Mouse (Mus musculus) neural tube, embryonic 14.5 days (tissue): Measurements from ENCODE around the gene Chchd6. TPM values are rescaled to one million over a fixed set of nuclear protein-coding genes. Genes with fewer than 3 reads are reported as not detected.

Experiments
- ATAC-seq: fragments of 200-750 bp; cut with Nextera tagmentation; 2 replicates; pipeline ENCODE4 v1.8.0; 2017; ENCODE audit warnings: low read depth, mild to moderate bottlenecking, moderate TSS enrichment, moderate library complexity
- H3K27ac ChIP-seq: fragments of 300-500 bp; sonication (generic); 2 replicates; pipeline ENCODE4 v1.5.1; 2014; ENCODE audit warnings: low read depth, mild to moderate bottlenecking, control low read depth, low read length, moderate library complexity, mixed read lengths
- H3K27me3 ChIP-seq: fragments of 300-500 bp; sonication (generic); 2 replicates; pipeline ENCODE4 v1.6.1; 2014; ENCODE audit warnings: low read length; ENCODE audit not compliant: control insufficient read depth, insufficient read depth
- H3K36me3 ChIP-seq: fragments of 300-500 bp; sonication (generic); 2 replicates; pipeline ENCODE4 v1.6.1; 2014; ENCODE audit warnings: low read length, mixed read lengths; ENCODE audit not compliant: control insufficient read depth, insufficient read depth
- H3K4me1 ChIP-seq: fragments of 300-500 bp; sonication (generic); 2 replicates; pipeline ENCODE4 v1.6.1; 2014; ENCODE audit warnings: low read length; ENCODE audit not compliant: control insufficient read depth, insufficient read depth
- H3K4me2 ChIP-seq: fragments of 300-500 bp; sonication (generic); 2 replicates; pipeline ENCODE4 v1.6.1; 2014; ENCODE audit warnings: mild to moderate bottlenecking, low read depth, low read length, control low read depth
- H3K4me3 ChIP-seq: fragments of 300-500 bp; sonication (generic); 2 replicates; pipeline ENCODE4 v1.5.1; 2014; ENCODE audit warnings: low read depth, low read length, control low read depth, mixed read lengths
- H3K9ac ChIP-seq: fragments of 300-500 bp; sonication (generic); replicated peaks from 2 replicates; pipeline ENCODE4 v1.6.1; 2014; ENCODE audit warnings: low read depth, mild to moderate bottlenecking, control low read depth, low read length, mixed read lengths
- H3K9me3 ChIP-seq: fragments of 300-500 bp; sonication (generic); 2 replicates; pipeline ENCODE4 v1.6.1; 2016; ENCODE audit warnings: low read length; ENCODE audit not compliant: control insufficient read depth
- WGBS: fragments of 180-500 bp; shearing (Covaris S2); extraction: QIAGEN DNeasy Blood & Tissue Kit; methylation state at CpG from one replicate; pipeline ENCODE4 v1.1.7; 2014; 5-methylcytosine and 5-hydroxymethylcytosine counted together
- polyA plus RNA-seq: library from polyadenylated mRNA; unstranded; fragments of >200 nt; fragmentation: Nextera tagmentation; extraction: Ambion mirVana; gene quantifications from 2 replicates; pipeline ENCODE4 v1.2.1, GENCODE M21; 2014

Chchd6 gene
- polyA plus RNA-seq, 1 experiment from 2014 or later: 218 TPM

- Histone ChIP-seq H3K27me3 (no peaks in the 10 kb centered on the region), H3K4me3 (no peak overlapping the region), H3K4me2 (no peak overlapping the region), H3K36me3 (no peaks in the 10 kb centered on the region), H3K9me3 (no peaks in the 10 kb centered on the region), H3K4me1 (no peaks in the 10 kb centered on the region), H3K9ac (no peak overlapping the region), H3K27ac (no peak overlapping the region)
- 83% methylated on average over 1 of the region's 1 CpGs for WGBS
- ATAC-seq: no peak
Measured at GRCm38 (mm10) chr6:89399564-89399963, 195.9 kb downstream of the Chchd6 start.

- H3K27ac ChIP-seq: no peak overlapping the region
- no peak overlapping the region for H3K9ac ChIP-seq
- ATAC-seq: no peak
- H3K4me3 ChIP-seq: no peak overlapping the region
- H3K4me1 ChIP-seq: no peaks in the 10 kb centered on the region
- no peaks in the 10 kb centered on the region for H3K9me3 ChIP-seq
- no peaks in the 10 kb centered on the region for H3K36me3 ChIP-seq
- no peaks in the 10 kb centered on the region for H3K27me3 ChIP-seq
- H3K4me2 ChIP-seq: no peak overlapping the region
- WGBS: 88% methylated on average over 4 of the region's 4 CpGs
Measured at GRCm38 (mm10) chr6:89397919-89398318, 197.5 kb downstream of the Chchd6 start.

- H3K27me3 ChIP-seq: no peaks in the 10 kb centered on the region
- H3K27ac ChIP-seq: no peak overlapping the region
- H3K9ac ChIP-seq: no peak overlapping the region
- no peak overlapping the region for H3K4me3 ChIP-seq
- 86% methylated on average over 2 of the region's 2 CpGs for WGBS
- H3K36me3 ChIP-seq: no peaks in the 10 kb centered on the region
- ATAC-seq: no peak
- no peaks in the 10 kb centered on the region for H3K9me3 ChIP-seq
- H3K4me1 ChIP-seq: no peaks in the 10 kb centered on the region
- H3K4me2 ChIP-seq: no peak overlapping the region
Measured at GRCm38 (mm10) chr6:89393820-89394219, 201.6 kb downstream of the Chchd6 start.

- H3K9me3 ChIP-seq: no peaks in the 10 kb centered on the region
- no peak for ATAC-seq
- no peaks in the 10 kb centered on the region for H3K4me1 ChIP-seq
- no peak overlapping the region for H3K4me2 ChIP-seq
- H3K27me3 ChIP-seq: no peaks in the 10 kb centered on the region
- no peak overlapping the region for H3K27ac ChIP-seq
- 95% methylated on average over 2 of the region's 2 CpGs for WGBS
- H3K9ac ChIP-seq: no peak overlapping the region
- no peak overlapping the region for H3K4me3 ChIP-seq
- H3K36me3 ChIP-seq: no peaks in the 10 kb centered on the region
Measured at GRCm38 (mm10) chr6:89392213-89392612, 203.2 kb downstream of the Chchd6 start.

- Histone ChIP-seq H3K4me1 (no peaks in the 10 kb centered on the region), H3K27ac (no peak overlapping the region), H3K4me3 (no peak overlapping the region), H3K36me3 (no peaks in the 10 kb centered on the region), H3K27me3 (no peaks in the 10 kb centered on the region), H3K9ac (no peak overlapping the region), H3K9me3 (no peaks in the 10 kb centered on the region), H3K4me2 (no peak overlapping the region)
- ATAC-seq: no peak
- WGBS: 48% methylated on average over 7 of the region's 7 CpGs
Measured at GRCm38 (mm10) chr6:89389771-89390170, 205.7 kb downstream of the Chchd6 start.

GRCm38 (mm10) chr6:89386956-89387355, 208.5 kb downstream of the Chchd6 start:
- no peak overlapping the region for H3K4me3 ChIP-seq

GRCm38 (mm10) chr6:89384699-89385098, 210.8 kb downstream of the Chchd6 start:
- H3K9me3 ChIP-seq: no peaks in the 10 kb centered on the region
- WGBS: 88% methylated on average over 2 of the region's 2 CpGs
- H3K4me3 ChIP-seq: no peak overlapping the region
- no peak overlapping the region for H3K4me2 ChIP-seq
- no peak overlapping the region for H3K9ac ChIP-seq
- H3K27ac ChIP-seq: no peak overlapping the region
- ATAC-seq: no peak
- no peaks in the 10 kb centered on the region for H3K27me3 ChIP-seq
- H3K36me3 ChIP-seq: no peaks in the 10 kb centered on the region
- H3K4me1 ChIP-seq: no peaks in the 10 kb centered on the region

More at GRCm38 (mm10) chr6:89386956-89387355, 208.5 kb downstream of the Chchd6 start:
- Histone ChIP-seq H3K9ac (no peak overlapping the region), H3K36me3 (no peaks in the 10 kb centered on the region), H3K27me3 (no peaks in the 10 kb centered on the region), H3K9me3 (no peaks in the 10 kb centered on the region), H3K4me1 (no peaks in the 10 kb centered on the region), H3K4me2 (no peak overlapping the region), H3K27ac (no peak overlapping the region)
- no peak for ATAC-seq
- WGBS: 100% methylated on average over 1 of the region's 1 CpGs

- 33% methylated on average over 5 of the region's 5 CpGs for WGBS
- no peak overlapping the region for H3K9ac ChIP-seq
- H3K4me2 ChIP-seq: no peak overlapping the region
- no peaks in the 10 kb centered on the region for H3K36me3 ChIP-seq
- H3K4me1 ChIP-seq: no peaks in the 10 kb centered on the region
- H3K4me3 ChIP-seq: no peak overlapping the region
- no peaks in the 10 kb centered on the region for H3K27me3 ChIP-seq
- ATAC-seq: no peak
- no peaks in the 10 kb centered on the region for H3K9me3 ChIP-seq
- no peak overlapping the region for H3K27ac ChIP-seq
Measured at GRCm38 (mm10) chr6:89381851-89382250, 213.6 kb downstream of the Chchd6 start.

- Histone ChIP-seq H3K4me3 (no peak overlapping the region), H3K9me3 (no peaks in the 10 kb centered on the region), H3K36me3 (no peaks in the 10 kb centered on the region), H3K27ac (no peak overlapping the region), H3K27me3 (no peaks in the 10 kb centered on the region), H3K4me1 (no peaks in the 10 kb centered on the region), H3K9ac (no peak overlapping the region), H3K4me2 (no peak overlapping the region)
- ATAC-seq: no peak
- WGBS: 63% methylated on average over 3 of the region's 3 CpGs
Measured at GRCm38 (mm10) chr6:89381172-89381571, 214.3 kb downstream of the Chchd6 start.

- 28% methylated on average over 3 of the region's 3 CpGs for WGBS
- Histone ChIP-seq H3K27ac (no peak overlapping the region), H3K9ac (no peak overlapping the region), H3K27me3 (no peaks in the 10 kb centered on the region), H3K9me3 (no peaks in the 10 kb centered on the region), H3K4me3 (no peak overlapping the region), H3K4me2 (no peak overlapping the region), H3K4me1 (no peaks in the 10 kb centered on the region), H3K36me3 (no peaks in the 10 kb centered on the region)
- ATAC-seq: no peak
Measured at GRCm38 (mm10) chr6:89380751-89381150, 214.7 kb downstream of the Chchd6 start.
